Mouse (Mus musculus): ENCODE measurements around the gene Smim24. TPM values are rescaled to one million over a fixed set of nuclear protein-coding genes. Genes with fewer than 3 reads are reported as not detected.

Gene Smim24
- polyA plus RNA-seq (2012; rRNA removed) (7.5 and 7.8 TPM in 2 replicates), polyA plus RNA-seq (2014; fragmentation: Nextera tagmentation; extraction: Ambion mirVana) (4.3 and 4.6 TPM in 2 replicates)

DNA sequence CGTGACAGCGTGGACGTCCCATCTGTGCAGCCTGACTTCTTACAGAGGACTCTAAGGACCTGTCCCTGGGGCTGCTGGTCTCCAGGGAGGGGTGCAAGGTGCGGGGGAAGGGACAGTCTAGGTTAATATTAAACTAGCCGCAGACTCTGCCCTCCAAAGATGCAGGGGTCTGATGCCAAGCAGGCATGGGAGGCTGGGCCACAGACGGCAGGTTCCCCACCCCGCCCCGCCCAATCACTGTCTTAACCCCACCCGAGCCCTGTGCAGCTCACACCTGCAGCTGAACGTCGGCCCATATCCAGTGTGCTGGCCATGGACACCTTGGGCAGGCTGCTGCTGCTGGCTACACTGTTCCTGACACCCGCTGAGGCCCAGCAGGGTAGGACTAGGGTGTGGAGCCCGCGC, at the start of gene Smim24:
Gene Smim24 (plus strand): TSS at position 271 of the 405 bp plus-strand sequence.
- DNase-seq (ENCODE audit: low spot score) (no peak), ATAC-seq (ENCODE audit: low FRiP score, low read depth) (no peak)
- H3K4me3 ChIP-seq (replicated peaks; ENCODE audit: low read length): peak within 1 kb of the TSS; percentile 31
- H3K9ac ChIP-seq (ENCODE audit: low read depth, low read length, severe bottlenecking): peak within 1 kb of the TSS; percentile 48
- H3K27ac ChIP-seq (replicated peaks; ENCODE audit: low read depth, low read length): peak within 1 kb of the TSS; percentile 55
- TF ChIP-seq POLR2A (IDR thresholded peaks at IDR 0.05; ENCODE audit: borderline replicate concordance, extremely low read depth, insufficient read depth, insufficient read length): no peak
- no peaks in the 10 kb centered on the region for H3K9me3 ChIP-seq (ENCODE audit: control insufficient read depth, low read length)
- H3K36me3 ChIP-seq (ENCODE audit: control insufficient read depth, insufficient read depth, low read length): peaks cover 22% of the 10 kb centered on the region
- H3K4me1 ChIP-seq (ENCODE audit: control insufficient read depth, insufficient read depth, low read length): peaks cover 16% of the 10 kb centered on the region
- H3K4me2 ChIP-seq (replicated peaks; ENCODE audit: low read depth, low read length, severe bottlenecking): peak within 1 kb of the TSS; percentile 52
- WGBS: 58% methylated on average over 14 of the region's 14 CpGs
- H3K27me3 ChIP-seq (ENCODE audit: control insufficient read depth, insufficient read depth, low read length): no peaks in the 10 kb centered on the region

DNA sequence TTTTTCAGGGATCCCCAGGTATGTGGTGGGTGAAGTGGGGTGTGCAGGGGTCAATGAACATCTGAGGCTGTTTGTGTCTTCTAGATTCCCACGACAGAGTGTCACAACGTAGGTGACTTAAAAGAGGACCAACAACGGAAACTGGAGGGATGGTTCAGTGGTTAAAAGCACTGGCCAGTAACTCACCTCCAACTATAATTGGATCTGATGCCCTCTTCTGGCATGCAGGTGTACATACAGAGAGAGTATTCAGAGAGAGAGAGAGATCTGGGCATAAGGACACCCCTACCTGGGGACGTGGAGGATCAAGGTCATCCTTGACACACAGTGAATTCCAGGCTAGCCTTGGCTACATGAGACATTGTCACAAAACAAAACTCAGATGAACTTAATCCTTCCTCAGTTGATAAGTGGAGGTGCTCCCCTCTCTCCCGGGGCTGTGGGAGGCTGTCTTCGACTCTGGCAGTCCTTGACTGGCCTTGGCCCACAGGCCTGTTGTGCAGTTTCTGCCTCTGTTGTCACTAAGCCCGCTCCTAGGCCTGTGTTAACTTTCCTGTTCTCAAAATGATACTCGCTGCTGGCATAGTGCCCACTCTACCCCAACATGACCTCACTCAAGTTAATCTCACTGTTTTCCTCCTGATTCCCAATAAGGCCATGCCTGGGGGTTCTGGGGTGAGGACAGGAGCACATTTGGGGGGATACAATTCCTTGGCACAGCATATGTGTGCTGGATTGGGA, 48.3 kb upstream of the Smim24 start:
- TF ChIP-seq POLR2A (IDR thresholded peaks at IDR 0.05; ENCODE audit: borderline replicate concordance, extremely low read depth, insufficient read depth, insufficient read length): no peak
- ATAC-seq (ENCODE audit: low FRiP score, low read depth) (no peak), DNase-seq (ENCODE audit: low spot score) (no peak)
- H3K36me3 ChIP-seq (ENCODE audit: control insufficient read depth, insufficient read depth, low read length): peaks cover 21% of the 10 kb centered on the region
- WGBS: 48% methylated on average over 8 of the region's 8 CpGs
- no peak overlapping the region for H3K9ac ChIP-seq (ENCODE audit: low read depth, low read length, severe bottlenecking)
- no peaks in the 10 kb centered on the region for H3K9me3 ChIP-seq (ENCODE audit: control insufficient read depth, low read length)
- H3K4me1 ChIP-seq (ENCODE audit: control insufficient read depth, insufficient read depth, low read length): peaks cover 24% of the 10 kb centered on the region
- no peak overlapping the region for H3K4me3 ChIP-seq (replicated peaks; ENCODE audit: low read length)
- H3K27me3 ChIP-seq (ENCODE audit: control insufficient read depth, insufficient read depth, low read length): peaks cover 44% of the 10 kb centered on the region
- no peak overlapping the region for H3K27ac ChIP-seq (replicated peaks; ENCODE audit: low read depth, low read length)
- no peak overlapping the region for H3K4me2 ChIP-seq (replicated peaks; ENCODE audit: low read depth, low read length, severe bottlenecking)

DNA sequence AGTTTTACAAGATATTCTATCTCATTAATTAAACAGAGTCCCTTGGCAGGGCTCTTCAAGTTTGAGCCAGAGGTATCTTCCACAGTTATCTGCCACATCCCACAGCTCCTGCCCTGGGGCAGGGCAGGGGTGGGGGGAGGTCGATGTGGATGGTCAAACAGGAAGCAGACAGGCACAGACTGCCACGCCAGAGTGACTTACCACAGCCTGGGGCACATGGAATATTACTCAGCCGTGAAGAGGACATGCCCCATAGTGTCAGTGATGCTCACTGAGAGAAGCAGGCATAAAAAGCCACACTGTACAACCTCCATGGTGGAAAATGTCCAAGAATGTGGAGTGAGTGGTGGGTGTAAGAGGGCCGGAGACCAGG, 47.7 kb upstream of the Smim24 start:
- no peak overlapping the region for H3K9ac ChIP-seq (ENCODE audit: low read depth, low read length, severe bottlenecking)
- H3K4me3 ChIP-seq (replicated peaks; ENCODE audit: low read length): no peak overlapping the region
- no peak for ATAC-seq (ENCODE audit: low FRiP score, low read depth)

DNA sequence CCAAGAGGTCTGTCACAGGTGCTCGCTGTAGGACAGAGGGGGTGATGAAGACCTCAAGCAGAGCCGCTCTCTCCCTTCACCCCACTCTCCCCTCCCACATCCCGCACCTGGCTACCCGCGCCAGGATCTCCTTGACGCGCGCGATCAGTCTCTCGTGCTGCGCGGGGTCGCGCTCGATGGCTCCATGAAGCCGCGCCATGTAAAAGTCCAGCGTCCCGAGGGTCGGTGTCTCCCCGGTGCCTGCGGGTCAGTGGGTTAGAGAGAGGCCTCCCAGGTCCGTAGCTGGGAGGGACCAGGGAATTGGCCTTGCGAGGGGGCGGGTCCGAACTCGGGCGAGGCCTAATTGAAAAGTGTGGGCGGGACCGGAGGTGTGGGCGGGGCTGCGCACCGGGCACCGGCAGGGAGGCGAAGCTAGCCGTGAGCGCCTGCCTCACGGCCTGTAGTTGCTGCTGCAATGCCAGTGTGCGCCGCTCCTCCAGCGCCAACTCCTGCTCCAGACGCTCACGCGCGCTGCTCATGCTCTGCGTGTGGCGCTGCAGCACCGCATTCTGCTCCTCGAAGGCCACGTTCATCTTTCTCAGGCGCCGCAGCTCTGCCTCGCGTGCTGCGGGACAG, 46.3 kb upstream of the Smim24 start:
- peaks cover 26% of the 10 kb centered on the region for H3K4me1 ChIP-seq (ENCODE audit: control insufficient read depth, insufficient read depth, low read length)
- peaks cover 21% of the 10 kb centered on the region for H3K36me3 ChIP-seq (ENCODE audit: control insufficient read depth, insufficient read depth, low read length)
- ATAC-seq (ENCODE audit: low FRiP score, low read depth) (no peak), DNase-seq (ENCODE audit: low spot score) (peak; percentile 56)
- TF ChIP-seq POLR2A (IDR thresholded peaks at IDR 0.05; ENCODE audit: borderline replicate concordance, extremely low read depth, insufficient read depth, insufficient read length): no peak
- H3K4me2 ChIP-seq (replicated peaks; ENCODE audit: low read depth, low read length, severe bottlenecking): peak overlapping the region; percentile 50
- no peaks in the 10 kb centered on the region for H3K9me3 ChIP-seq (ENCODE audit: control insufficient read depth, low read length)
- no peak overlapping the region for H3K27ac ChIP-seq (replicated peaks; ENCODE audit: low read depth, low read length)
- H3K4me3 ChIP-seq (replicated peaks; ENCODE audit: low read length): peak overlapping the region; percentile 27
- peaks cover 36% of the 10 kb centered on the region for H3K27me3 ChIP-seq (ENCODE audit: control insufficient read depth, insufficient read depth, low read length)
- peak overlapping the region; percentile 26; the same call in 1 of the 2 replicates for H3K9ac ChIP-seq (ENCODE audit: low read depth, low read length, severe bottlenecking)
- WGBS: 11% methylated on average over 39 of the region's 55 CpGs

More for the DNA sequence above, 47.7 kb upstream of the Smim24 start:
- TF ChIP-seq POLR2A (IDR thresholded peaks at IDR 0.05; ENCODE audit: borderline replicate concordance, extremely low read depth, insufficient read depth, insufficient read length): no peak
- H3K9me3 ChIP-seq (ENCODE audit: control insufficient read depth, low read length): no peaks in the 10 kb centered on the region
- H3K36me3 ChIP-seq (ENCODE audit: control insufficient read depth, insufficient read depth, low read length): peaks cover 21% of the 10 kb centered on the region
- no peak overlapping the region for H3K27ac ChIP-seq (replicated peaks; ENCODE audit: low read depth, low read length)
- H3K27me3 ChIP-seq (ENCODE audit: control insufficient read depth, insufficient read depth, low read length): peaks cover 44% of the 10 kb centered on the region
- 89% methylated on average over 4 of the region's 4 CpGs for WGBS
- H3K4me2 ChIP-seq (replicated peaks; ENCODE audit: low read depth, low read length, severe bottlenecking): no peak overlapping the region
- H3K4me1 ChIP-seq (ENCODE audit: control insufficient read depth, insufficient read depth, low read length): peaks cover 26% of the 10 kb centered on the region
- DNase-seq (ENCODE audit: low spot score): no peak

DNA sequence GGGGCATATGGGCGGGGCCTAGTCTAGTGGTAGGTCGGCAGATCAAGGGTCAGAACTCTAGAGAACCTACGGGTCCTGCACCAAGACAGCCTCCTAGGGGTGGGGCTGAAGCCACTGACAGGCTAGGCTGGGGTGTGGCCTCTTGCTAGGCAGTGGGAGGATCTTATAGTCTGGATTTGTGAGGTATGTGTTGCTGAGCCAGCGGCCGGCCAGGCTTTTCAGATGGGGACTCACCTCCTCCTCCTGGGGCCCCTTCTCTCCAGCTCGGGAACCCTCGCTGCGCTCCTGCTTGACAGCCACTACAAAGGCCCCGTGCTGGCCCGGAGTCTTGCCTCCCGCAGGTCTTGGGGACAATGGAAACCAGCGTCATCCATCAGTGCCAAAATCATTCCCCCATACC, 43.7 kb upstream of the Smim24 start:
- H3K4me3 ChIP-seq (replicated peaks; ENCODE audit: low read length): peak overlapping the region; percentile 78
- no peak for TF ChIP-seq POLR2A (IDR thresholded peaks at IDR 0.05; ENCODE audit: borderline replicate concordance, extremely low read depth, insufficient read depth, insufficient read length)
- WGBS: 2% methylated on average over 11 of the region's 12 CpGs
- no peak overlapping the region for H3K27ac ChIP-seq (replicated peaks; ENCODE audit: low read depth, low read length)
- peak overlapping the region; percentile 80 for H3K9ac ChIP-seq (ENCODE audit: low read depth, low read length, severe bottlenecking)
- H3K4me2 ChIP-seq (replicated peaks; ENCODE audit: low read depth, low read length, severe bottlenecking): peak overlapping the region; percentile 93
- H3K9me3 ChIP-seq (ENCODE audit: control insufficient read depth, low read length): no peaks in the 10 kb centered on the region
- peaks cover 11% of the 10 kb centered on the region for H3K27me3 ChIP-seq (ENCODE audit: control insufficient read depth, insufficient read depth, low read length)
- peaks cover 20% of the 10 kb centered on the region for H3K4me1 ChIP-seq (ENCODE audit: control insufficient read depth, insufficient read depth, low read length)
- peaks cover 21% of the 10 kb centered on the region for H3K36me3 ChIP-seq (ENCODE audit: control insufficient read depth, insufficient read depth, low read length)
- DNase-seq (ENCODE audit: low spot score): peak; percentile 43
- ATAC-seq (ENCODE audit: low FRiP score, low read depth): no peak
